Mouse (Mus musculus) layer of hippocampus, adult 9-11 months (tissue): ENCODE results near the gene Phtf1.

Experiments used
- DNase-seq: peaks from one replicate; pipeline ENCODE4 v3.0.0; 2022

Gene Phtf1

GRCm38 (mm10) chr3:103967861-103968691 lies at the start of gene Phtf1:
TSS of gene Phtf1 (plus strand) at chr3:103968110.
- peak; percentile 86 for DNase-seq

DNA sequence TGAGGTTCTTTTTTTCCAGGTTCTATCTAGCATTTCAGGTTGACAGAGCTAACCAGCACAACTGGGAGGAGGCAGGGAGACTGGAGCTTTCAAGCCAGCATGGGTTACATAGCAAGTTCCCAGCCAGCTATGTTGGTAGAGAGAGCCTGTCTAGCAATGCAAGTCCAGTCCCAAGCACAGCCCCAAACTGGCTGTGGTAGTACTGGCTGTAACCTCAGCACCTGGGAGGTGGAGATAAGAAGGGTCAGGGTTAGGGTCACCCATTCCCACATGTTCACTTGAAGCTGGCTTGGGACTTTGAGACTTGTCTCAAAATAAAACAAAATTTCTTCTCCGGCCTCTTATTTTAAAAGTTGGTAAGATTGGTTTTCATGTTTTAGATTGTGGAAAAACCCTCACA lies 47.8 kb upstream of the Phtf1 start:
- DNase-seq: no peak

DNA sequence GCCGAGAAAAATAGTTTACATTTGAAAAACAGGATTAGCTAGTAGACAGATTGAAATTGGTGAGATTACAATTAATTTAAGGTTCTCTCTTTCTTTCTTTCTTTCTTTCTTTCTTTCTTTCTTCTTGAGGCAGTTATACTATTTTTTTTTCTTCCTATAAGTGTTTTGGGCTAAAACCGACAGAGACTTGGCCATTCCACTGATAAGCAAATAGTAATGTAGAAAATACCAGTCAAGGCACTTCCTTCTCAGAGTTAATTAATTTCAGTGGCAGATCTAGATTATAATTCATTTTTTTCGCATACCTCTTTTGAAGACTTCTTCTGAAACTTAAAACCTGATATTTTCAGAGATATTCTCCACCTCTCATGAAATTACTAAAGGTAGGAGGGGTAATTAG lies 42.6 kb upstream of the Phtf1 start:
- no peak for DNase-seq

GRCm38 (mm10) chr3:103927511-103927910 lies 40.4 kb upstream of the Phtf1 start:
- DNase-seq: no peak

GRCm38 (mm10) chr3:103944794-103945562 lies 22.9 kb upstream of the Phtf1 start:
- DNase-seq: peak; percentile 43

- DNase-seq: no peak
Measured at GRCm38 (mm10) chr3:103948666-103949065, 19.2 kb upstream of the Phtf1 start.

DNA sequence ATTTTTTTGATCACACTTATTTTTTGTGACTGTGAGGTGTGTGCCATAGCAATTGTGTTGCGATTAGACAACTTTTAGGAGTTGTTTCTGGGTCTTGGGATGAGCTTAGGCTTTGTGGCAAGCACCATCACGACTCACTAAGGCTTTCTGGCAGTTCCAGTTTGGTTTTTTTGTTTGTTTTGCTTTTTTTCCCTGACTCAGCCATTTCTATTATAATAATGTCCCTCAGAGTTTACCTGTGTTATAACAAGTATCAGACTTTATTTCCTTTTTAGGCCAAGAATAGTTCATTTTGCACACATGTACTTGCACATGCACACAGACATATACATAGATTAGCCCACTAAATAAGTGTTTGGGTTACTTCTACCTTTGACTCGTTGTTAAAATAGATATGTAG lies 7.3 kb upstream of the Phtf1 start:
- DNase-seq: no peak

GRCm38 (mm10) chr3:103967231-103967630 lies 679 bp upstream of the Phtf1 start:
- no peak for DNase-seq

DNA sequence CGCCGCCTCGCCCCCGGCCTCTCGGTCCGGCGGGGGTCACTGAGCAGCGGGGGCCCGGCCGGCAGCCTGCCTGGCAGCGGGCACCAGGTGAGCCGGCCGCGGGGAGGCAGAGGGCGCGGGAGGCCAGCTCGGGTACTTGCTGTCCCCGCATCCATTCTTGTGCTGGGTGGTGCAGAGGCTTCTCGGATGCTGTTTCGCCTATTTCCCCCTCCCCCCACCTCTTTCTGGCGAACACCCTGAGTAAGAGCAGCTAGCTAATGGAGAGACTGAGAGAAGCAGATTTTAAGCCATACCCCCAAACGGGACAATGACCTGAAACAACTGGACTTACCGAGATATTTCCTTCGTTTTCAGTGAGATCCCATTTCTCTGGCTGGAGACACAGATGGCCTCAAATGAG lies 791 bp downstream of the Phtf1 start:
- peak; percentile 67 for DNase-seq

DNA sequence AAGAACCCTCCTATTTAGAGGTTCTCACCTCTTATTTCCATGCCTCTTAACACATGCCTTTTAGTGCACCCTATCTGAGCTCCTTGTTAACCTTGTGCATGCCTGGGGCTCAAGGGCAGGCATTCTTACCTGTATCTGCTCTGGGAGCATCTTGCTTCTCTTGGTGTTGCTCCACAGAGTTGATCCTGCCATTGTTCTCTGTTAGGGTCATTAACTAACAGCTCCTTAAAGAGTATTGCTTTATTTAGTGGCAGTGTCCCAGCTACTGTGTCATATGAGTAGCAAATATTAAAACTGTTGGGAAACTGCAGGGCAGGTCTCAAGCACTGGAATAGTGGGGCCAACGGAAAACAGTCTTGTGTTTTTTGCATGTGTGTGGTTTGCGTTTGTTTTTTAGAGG lies 3.2 kb downstream of the Phtf1 start:
- no peak for DNase-seq

GRCm38 (mm10) chr3:103984556-103984955 lies 16.6 kb downstream of the Phtf1 start:
- no peak for DNase-seq

GRCm38 (mm10) chr3:103985194-103985593 lies 17.3 kb downstream of the Phtf1 start:
- no peak for DNase-seq

GRCm38 (mm10) chr3:103987831-103988432 lies 20.0 kb downstream of the Phtf1 start:
- no peak for DNase-seq

DNA sequence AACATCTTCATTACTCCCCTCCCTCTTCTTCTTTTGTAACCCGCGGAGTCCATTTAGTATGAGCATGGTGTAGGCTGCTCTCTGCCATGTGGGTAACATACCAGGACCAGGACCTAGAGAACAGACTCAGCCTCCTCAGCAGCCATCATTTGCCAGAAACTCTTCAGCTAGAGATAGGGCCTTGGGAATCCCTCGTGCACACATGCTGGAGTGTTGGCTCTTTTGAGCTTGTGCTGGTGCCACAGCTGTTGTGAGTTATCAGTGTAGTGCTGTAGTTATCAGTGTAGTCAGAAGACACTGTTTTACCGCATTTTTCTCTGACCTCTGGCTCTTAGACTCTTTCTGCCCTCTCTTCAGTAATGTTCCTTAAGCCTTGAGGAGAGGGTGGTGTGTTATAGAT lies 21.4 kb downstream of the Phtf1 start:
- DNase-seq: no peak

DNA sequence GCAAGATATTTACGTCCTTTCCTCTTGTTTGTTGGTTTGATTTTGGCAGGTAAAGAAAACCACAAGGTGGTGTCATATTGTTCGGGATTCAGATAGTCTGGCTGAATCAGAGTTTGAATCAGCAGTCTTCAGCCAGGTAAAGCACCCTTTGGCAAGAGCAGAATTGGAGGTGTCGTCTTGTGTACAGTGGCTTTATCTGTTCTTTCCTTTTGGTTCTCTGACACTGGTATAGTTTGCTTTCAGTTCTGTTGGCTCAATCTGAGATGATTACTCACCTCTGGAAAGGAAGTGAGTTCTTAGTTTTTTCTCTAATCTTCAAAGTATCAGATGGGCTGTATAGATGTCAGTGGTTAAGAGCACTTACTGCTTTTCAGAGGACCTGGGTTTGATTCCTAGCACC lies 23.4 kb downstream of the Phtf1 start:
- no peak for DNase-seq

DNA sequence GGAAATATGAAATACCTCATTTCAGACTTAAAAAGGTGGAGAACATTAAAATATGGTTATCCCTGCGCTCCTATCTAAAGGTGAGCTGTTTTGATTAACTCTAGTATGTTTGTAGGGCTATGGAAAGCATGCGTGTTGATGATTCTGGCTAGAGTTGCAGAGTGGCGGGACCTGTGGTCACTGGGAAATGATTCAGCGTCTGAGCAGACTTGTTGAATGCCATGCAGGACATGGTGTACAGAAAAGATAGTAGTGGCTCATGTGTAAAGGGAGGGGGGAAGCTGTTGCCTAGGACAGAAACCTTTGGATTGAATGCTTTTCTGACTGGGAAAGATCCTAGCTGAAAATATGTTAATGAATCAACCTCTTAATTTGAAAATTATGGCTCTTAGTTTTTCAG lies 30.8 kb downstream of the Phtf1 start:
- DNase-seq: no peak

DNA sequence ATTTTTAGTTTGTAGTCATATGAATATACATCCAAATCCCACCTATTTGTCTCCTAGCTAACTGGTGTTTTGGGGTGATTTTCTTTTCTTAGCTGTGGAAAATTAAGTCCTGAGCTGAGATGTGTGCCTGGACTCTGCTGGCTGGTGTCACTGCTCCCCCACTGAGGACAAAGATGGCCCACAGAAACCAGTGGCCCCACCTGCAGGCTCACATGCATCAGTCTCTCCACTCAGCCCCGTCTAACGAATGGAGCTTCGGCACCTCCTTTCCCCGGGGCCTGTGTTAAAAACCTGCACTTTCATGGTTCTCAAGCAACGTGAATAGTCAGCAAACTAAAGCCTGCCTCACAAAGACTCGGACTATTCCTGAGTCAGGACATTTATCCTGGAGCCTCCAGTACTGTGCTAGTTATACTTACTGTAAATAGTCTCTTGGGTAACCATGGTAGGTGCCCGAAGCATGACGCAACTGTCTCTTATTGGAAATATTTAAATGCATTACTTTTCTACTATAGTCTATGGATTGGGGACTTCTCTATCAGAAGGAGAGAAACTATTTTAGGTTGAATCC lies 39.1 kb downstream of the Phtf1 start:
- no peak for DNase-seq

GRCm38 (mm10) chr3:104007479-104007878 lies 39.6 kb downstream of the Phtf1 start:
- peak; percentile 18 for DNase-seq

DNA sequence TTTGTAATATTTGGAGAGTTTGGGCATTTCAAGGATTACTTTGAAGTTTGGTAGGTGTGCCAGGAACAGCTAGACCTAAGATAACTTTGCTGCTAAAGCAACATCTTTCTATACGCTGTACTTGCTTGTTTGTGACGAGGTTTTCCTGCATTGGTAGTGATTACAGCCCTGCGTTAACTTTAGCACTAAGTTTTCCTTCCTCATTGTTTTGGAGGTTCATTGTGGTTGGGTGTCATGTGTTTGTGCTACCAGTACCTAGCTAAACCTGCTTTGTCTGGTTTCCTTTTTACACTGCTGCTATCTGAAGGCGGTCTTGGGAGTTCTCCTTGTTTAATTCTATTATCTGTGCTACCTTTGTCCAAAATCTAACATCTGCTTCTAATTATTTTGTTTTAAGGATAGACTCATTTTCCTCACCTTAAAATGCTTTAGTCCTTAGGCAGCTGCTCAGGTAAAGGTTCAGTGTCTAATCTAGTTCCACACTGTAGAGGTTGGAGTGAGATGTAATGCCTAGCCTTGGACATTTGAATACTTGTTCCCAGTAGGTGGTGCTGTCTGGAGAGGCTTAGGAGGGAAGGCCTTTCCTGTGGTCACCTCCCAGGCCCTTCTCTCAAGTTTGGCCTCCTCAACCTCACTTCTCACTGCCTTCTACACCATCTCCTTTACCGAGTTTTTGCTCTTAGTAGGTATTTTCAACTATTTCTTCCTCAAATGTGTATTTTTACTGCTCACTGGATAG lies 42.2 kb downstream of the Phtf1 start:
- DNase-seq: no peak

DNA sequence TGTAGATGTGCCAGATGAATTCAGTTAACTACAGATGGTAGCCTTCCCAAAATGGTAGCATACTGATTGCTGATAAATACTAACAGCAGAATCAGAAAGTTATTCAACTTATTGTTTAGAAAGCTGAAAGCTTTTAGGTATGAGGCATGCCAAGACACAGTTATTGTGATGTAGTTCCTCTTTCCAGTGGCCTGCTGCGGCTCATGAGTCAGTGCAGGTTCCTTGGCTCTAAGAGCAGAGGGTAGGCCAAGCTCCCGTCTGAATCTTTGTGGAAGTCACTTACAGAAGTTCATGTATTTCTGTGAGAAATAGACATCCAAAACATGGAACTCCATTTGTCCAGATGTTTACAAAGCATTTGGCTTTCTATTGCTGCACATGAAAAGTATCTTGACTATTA lies 44.1 kb downstream of the Phtf1 start:
- no peak for DNase-seq

DNA sequence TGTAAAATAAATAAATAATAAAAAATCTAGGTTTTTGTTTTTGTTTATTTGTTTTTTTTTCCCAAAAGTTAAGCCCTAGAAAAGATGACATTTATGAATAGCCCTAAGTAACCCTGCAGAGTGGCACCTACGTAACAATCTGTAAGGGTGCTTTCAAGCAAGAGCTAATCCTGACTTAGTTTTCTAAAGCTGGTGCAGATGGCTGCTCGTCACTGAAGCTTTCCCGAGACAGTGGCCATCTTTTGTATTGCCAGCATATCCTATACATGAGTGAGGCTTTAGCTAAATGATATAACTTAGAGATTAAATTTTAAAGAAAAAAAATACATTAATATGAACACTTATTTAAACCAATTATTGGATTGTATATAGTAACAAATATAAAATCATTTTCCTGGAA lies 50.0 kb downstream of the Phtf1 start:
- DNase-seq: no peak

DNA sequence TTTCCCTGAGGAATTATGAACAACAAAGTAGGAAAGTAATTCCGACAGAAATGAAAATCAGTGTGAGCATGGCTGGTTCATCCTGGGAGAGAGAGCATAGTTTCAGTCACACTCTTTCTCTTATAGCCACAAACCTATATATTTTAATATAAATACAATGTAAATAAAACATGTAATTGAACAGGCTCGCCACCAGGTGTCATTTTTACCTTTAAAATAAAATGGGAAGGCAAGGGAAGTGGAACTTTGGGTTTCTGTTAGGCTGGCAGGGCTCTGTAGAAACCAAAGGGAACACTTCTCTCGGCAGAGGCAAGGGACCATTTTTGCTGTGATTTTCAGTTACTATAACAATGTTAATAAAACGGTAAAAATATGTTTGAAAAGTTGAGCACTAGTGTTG lies 51.5 kb downstream of the Phtf1 start:
- no peak for DNase-seq

GRCm38 (mm10) chr3:104020101-104020500 lies 52.2 kb downstream of the Phtf1 start:
- no peak for DNase-seq
